Mouse (Mus musculus) liver, adult 2 months (tissue): ENCODE data around the gene Serpina1f.

Experiments used
- CTCF ChIP-seq: fragments of 200-500 bp; IDR thresholded peaks from 2 replicates; pipeline ENCODE4 v1.5.1; 2011; ENCODE audit warnings: low read depth, low read length, control low read depth
- POLR2A ChIP-seq: fragments of 200-500 bp; IDR thresholded peaks from 2 replicates; pipeline ENCODE4 v1.6.1; 2011; ENCODE audit warnings: low read length, control low read depth; ENCODE audit not compliant: insufficient read depth; ENCODE audit errors: extremely low read depth

DNA sequence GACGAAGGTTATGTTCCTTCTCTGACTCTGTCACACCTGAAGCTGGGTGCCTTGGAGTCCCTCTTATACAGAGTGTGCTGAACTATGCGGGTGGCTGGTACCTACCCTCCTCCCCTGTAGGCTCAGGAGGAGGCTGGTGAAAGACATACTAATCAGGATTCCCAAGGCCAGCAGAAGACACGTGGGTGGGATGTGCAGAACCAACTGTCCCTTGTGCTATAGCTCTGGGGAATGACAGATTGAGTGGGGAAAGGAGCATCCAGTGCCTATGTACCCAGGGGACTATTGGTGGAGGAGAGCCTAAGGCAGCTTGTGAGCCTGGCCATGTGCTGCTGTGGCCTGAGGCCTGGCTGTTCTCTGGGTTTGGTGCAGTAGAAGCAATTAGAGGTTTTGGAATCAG lies 9.3 kb downstream of the Serpina1f start:
- TF ChIP-seq POLR2A (no peak), CTCF (no peak)
